Mouse (Mus musculus): ENCODE data around the gene Lgals7. TPM values are rescaled to one million over a fixed set of nuclear protein-coding genes. Genes with fewer than 3 reads are reported as not detected.
A peak's percentile ranks its signal among the peaks of the same experiment; 100 is the strongest.

Gene Lgals7
- polyA plus RNA-seq, 1 experiment, result 1.2 TPM

- Histone ChIP-seq H3K27ac (ENCODE audit: insufficient read depth, low read length) (peak overlapping the region; percentile 84), H3K4me3 (ENCODE audit: insufficient read depth, low read length) (no peak overlapping the region), H3K4me1 (ENCODE audit: control insufficient read depth, insufficient read depth, low read length) (peaks cover 17% of the 10 kb centered on the region)
- no peak for TF ChIP-seq CTCF (IDR thresholded peaks at IDR 0.05; ENCODE audit: extremely low read depth, insufficient read depth, low read length)
- no peak for TF ChIP-seq POLR2A (IDR thresholded peaks at IDR 0.05; ENCODE audit: extremely low read depth, insufficient read depth, low read length)
These were observed 38.5 kb downstream of the Lgals7 start for GRCm38 (mm10) chr7:28902180-28902579.

GRCm38 (mm10) chr7:28902809-28903208 is 39.2 kb downstream of the Lgals7 start:
- Histone ChIP-seq H3K4me3 (ENCODE audit: insufficient read depth, low read length) (no peak overlapping the region), H3K27ac (ENCODE audit: insufficient read depth, low read length) (peak overlapping the region; percentile 84), H3K4me1 (ENCODE audit: control insufficient read depth, insufficient read depth, low read length) (peaks cover 17% of the 10 kb centered on the region)
- TF ChIP-seq CTCF (IDR thresholded peaks at IDR 0.05; ENCODE audit: extremely low read depth, insufficient read depth, low read length), result no peak
- no peak for TF ChIP-seq POLR2A (IDR thresholded peaks at IDR 0.05; ENCODE audit: extremely low read depth, insufficient read depth, low read length)

GRCm38 (mm10) chr7:28903778-28904177 is 40.1 kb downstream of the Lgals7 start:
- Histone ChIP-seq H3K27ac (ENCODE audit: insufficient read depth, low read length) (peak overlapping the region; percentile 84), H3K4me1 (ENCODE audit: control insufficient read depth, insufficient read depth, low read length) (peaks cover 17% of the 10 kb centered on the region), H3K4me3 (ENCODE audit: insufficient read depth, low read length) (no peak overlapping the region)
- no peak for TF ChIP-seq CTCF (IDR thresholded peaks at IDR 0.05; ENCODE audit: extremely low read depth, insufficient read depth, low read length)
- TF ChIP-seq POLR2A (IDR thresholded peaks at IDR 0.05; ENCODE audit: extremely low read depth, insufficient read depth, low read length), result no peak

GRCm38 (mm10) chr7:28907195-28907594 is 43.5 kb downstream of the Lgals7 start:
- Histone ChIP-seq H3K27ac (ENCODE audit: insufficient read depth, low read length) (no peak overlapping the region), H3K4me1 (ENCODE audit: control insufficient read depth, insufficient read depth, low read length) (peaks cover 12% of the 10 kb centered on the region), H3K4me3 (ENCODE audit: insufficient read depth, low read length) (no peak overlapping the region)
- TF ChIP-seq POLR2A (IDR thresholded peaks at IDR 0.05; ENCODE audit: extremely low read depth, insufficient read depth, low read length), result no peak
- TF ChIP-seq CTCF (IDR thresholded peaks at IDR 0.05; ENCODE audit: extremely low read depth, insufficient read depth, low read length), result no peak

DNA sequence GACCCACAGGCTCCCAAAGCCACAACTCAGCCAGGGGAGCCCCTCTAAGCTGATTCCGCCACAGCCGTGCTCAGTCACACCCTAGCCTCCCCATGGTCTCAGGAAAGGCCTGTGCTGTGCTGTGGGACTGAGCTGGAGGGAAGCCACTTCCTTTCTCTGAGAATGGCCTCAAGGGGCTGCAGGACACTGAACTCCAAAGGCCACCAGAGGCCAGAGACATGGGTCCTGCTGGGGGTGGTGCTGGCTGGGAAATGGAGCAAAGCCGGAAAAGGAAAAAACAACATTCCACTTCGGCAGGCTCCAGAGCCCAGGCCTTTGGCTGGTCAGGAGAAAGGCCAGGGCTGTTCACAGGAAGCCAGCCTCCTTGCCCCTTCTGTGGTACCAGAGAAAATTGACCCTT is 48.0 kb downstream of the Lgals7 start:
- TF ChIP-seq POLR2A (IDR thresholded peaks at IDR 0.05; ENCODE audit: extremely low read depth, insufficient read depth, low read length), result no peak
- TF ChIP-seq CTCF (IDR thresholded peaks at IDR 0.05; ENCODE audit: extremely low read depth, insufficient read depth, low read length), result no peak
- H3K4me1 ChIP-seq (ENCODE audit: control insufficient read depth, insufficient read depth, low read length), result peaks cover 2% of the 10 kb centered on the region; the same call in 1 of the 2 replicates
- peak overlapping the region; percentile 82 for H3K27ac ChIP-seq (ENCODE audit: insufficient read depth, low read length)
- H3K4me3 ChIP-seq (ENCODE audit: insufficient read depth, low read length), result no peak overlapping the region

- Histone ChIP-seq H3K4me1 (ENCODE audit: control insufficient read depth, insufficient read depth, low read length) (peaks cover 8% of the 10 kb centered on the region), H3K27ac (ENCODE audit: insufficient read depth, low read length) (0 out of 2 replicates have a peak overlapping the region, but pooled peaks have one; percentile 82), H3K4me3 (ENCODE audit: insufficient read depth, low read length) (no peak overlapping the region)
- TF ChIP-seq POLR2A (IDR thresholded peaks at IDR 0.05; ENCODE audit: extremely low read depth, insufficient read depth, low read length), result no peak
- no peak for TF ChIP-seq CTCF (IDR thresholded peaks at IDR 0.05; ENCODE audit: extremely low read depth, insufficient read depth, low read length)
These were observed 49.5 kb downstream of the Lgals7 start for GRCm38 (mm10) chr7:28913171-28913570.

Other genes with a start within 250 kb of the Lgals7 start
- gene Acp7, start 232.5 kb upstream of the Lgals7 start, polyA plus RNA-seq (2012; rRNA removed), result 0.89 and 1.3 TPM in 2 replicates
- 37.5 and 45.6 TPM in 2 replicates for gene Fbxo27, start 171.0 kb upstream of the Lgals7 start, polyA plus RNA-seq (2012; rRNA removed)
- gene Fbxo17, start 147.0 kb upstream of the Lgals7 start, polyA plus RNA-seq (2012; rRNA removed), result 3.0 and 3.4 TPM in 2 replicates
- 94.0 and 104 TPM in 2 replicates for gene Mrps12, start 122.0 kb upstream of the Lgals7 start, polyA plus RNA-seq (2012; rRNA removed)
- gene Sars2, start 121.9 kb upstream of the Lgals7 start, polyA plus RNA-seq (2012; rRNA removed), result 15.2 and 15.5 TPM in 2 replicates
- 2.9 and 4.5 TPM in 2 replicates for gene Ccer2, start 107.7 kb upstream of the Lgals7 start, polyA plus RNA-seq (2012; rRNA removed)
- gene Sirt2, start 97.1 kb upstream of the Lgals7 start, polyA plus RNA-seq (2012; rRNA removed), result 267 and 291 TPM in 2 replicates
- gene Nfkbib, start 96.3 kb upstream of the Lgals7 start, polyA plus RNA-seq (2012; rRNA removed), result 34.0 and 36.4 TPM in 2 replicates
- 2.3 and 2.4 TPM in 2 replicates for gene Rinl, start 74.9 kb upstream of the Lgals7 start, polyA plus RNA-seq (2012; rRNA removed)
- gene Hnrnpl, start 55.3 kb upstream of the Lgals7 start, polyA plus RNA-seq (2012; rRNA removed), result 350 and 362 TPM in 2 replicates
- gene Ech1, start 38.6 kb upstream of the Lgals7 start, polyA plus RNA-seq (2012; rRNA removed), result 90.4 and 92.9 TPM in 2 replicates
- gene Lgals4, start 30.0 kb upstream of the Lgals7 start, polyA plus RNA-seq (2012; rRNA removed), result 8.2 and 9.5 TPM in 2 replicates
- 1.2 and 1.8 TPM in 2 replicates for gene Capn12, start 17.6 kb downstream of the Lgals7 start, polyA plus RNA-seq (2012; rRNA removed)
- 170 and 178 TPM in 2 replicates for gene Actn4, start 98.5 kb downstream of the Lgals7 start, polyA plus RNA-seq (2012; rRNA removed)
- gene Eif3k, start 118.0 kb downstream of the Lgals7 start, polyA plus RNA-seq (2012; rRNA removed), result 307 and 320 TPM in 2 replicates
- gene Map4k1, start 118.2 kb downstream of the Lgals7 start, polyA plus RNA-seq (2012; rRNA removed), result 2.2 and 2.8 TPM in 2 replicates